Mouse (Mus musculus): ENCODE data around the gene Slc36a2.

- TF ChIP-seq EP300 (IDR thresholded peaks at IDR 0.05) (no peak), CTCF (IDR thresholded peaks at IDR 0.05) (no peak)
Observed at GRCm38 (mm10) chr11:55209626-55210353, 24.9 kb upstream of the Slc36a2 start.

All from lung, postnatal 0 days (tissue).